Mouse (Mus musculus): ENCODE results near the gene Cd79b. TPM values are rescaled to one million over a fixed set of nuclear protein-coding genes. Genes with fewer than 3 reads are reported as not detected.

Cd79b gene
- polyA plus RNA-seq, 1 experiment from 2014 or later = 3.7 TPM

Other genes starting within 250 kb of the Cd79b start
- 9.8 and 11.5 TPM in 2 replicates for gene Taco1, start 248.7 kb downstream of the Cd79b start, polyA plus RNA-seq (2015; fragmentation: Nextera tagmentation; extraction: Ambion mirVana)
- 18.0 and 19.5 TPM in 2 replicates for gene Map3k3, start 230.1 kb downstream of the Cd79b start, polyA plus RNA-seq (2015; fragmentation: Nextera tagmentation; extraction: Ambion mirVana)
- gene Gm10840, start 153.9 kb downstream of the Cd79b start, polyA plus RNA-seq (2015; fragmentation: Nextera tagmentation; extraction: Ambion mirVana) = not detected in 2 replicates
- 117 and 136 TPM in 2 replicates for gene Limd2, start 153.9 kb downstream of the Cd79b start, polyA plus RNA-seq (2015; fragmentation: Nextera tagmentation; extraction: Ambion mirVana)
- 16.7 and 18.6 TPM in 2 replicates for gene Strada, start 112.6 kb downstream of the Cd79b start, polyA plus RNA-seq (2015; fragmentation: Nextera tagmentation; extraction: Ambion mirVana)
- 92.1 and 95.0 TPM in 2 replicates for gene Ccdc47, start 98.4 kb downstream of the Cd79b start, polyA plus RNA-seq (2015; fragmentation: Nextera tagmentation; extraction: Ambion mirVana)
- gene Ddx42, start 97.8 kb downstream of the Cd79b start, polyA plus RNA-seq (2015; fragmentation: Nextera tagmentation; extraction: Ambion mirVana) = 58.1 and 66.2 TPM in 2 replicates
- 49.7 and 56.5 TPM in 2 replicates for gene Ftsj3, start 58.7 kb downstream of the Cd79b start, polyA plus RNA-seq (2015; fragmentation: Nextera tagmentation; extraction: Ambion mirVana)
- gene Psmc5, start 58.6 kb downstream of the Cd79b start, polyA plus RNA-seq (2015; fragmentation: Nextera tagmentation; extraction: Ambion mirVana) = 242 and 266 TPM in 2 replicates
- 70.2 and 78.3 TPM in 2 replicates for gene Smarcd2, start 41.8 kb downstream of the Cd79b start, polyA plus RNA-seq (2015; fragmentation: Nextera tagmentation; extraction: Ambion mirVana)
- 0.27 and 0.28 TPM in 2 replicates for gene Tcam1, start 38.1 kb downstream of the Cd79b start, polyA plus RNA-seq (2015; fragmentation: Nextera tagmentation; extraction: Ambion mirVana)
- not detected in 2 replicates for gene Gh, start 12.9 kb downstream of the Cd79b start, polyA plus RNA-seq (2015; fragmentation: Nextera tagmentation; extraction: Ambion mirVana)
- gene Scn4a, start 38.5 kb upstream of the Cd79b start, polyA plus RNA-seq (2015; fragmentation: Nextera tagmentation; extraction: Ambion mirVana) = 0.03 and 0.05 TPM in 2 replicates
- 0.31 and 0.66 TPM in 2 replicates for gene Prr29, start 50.7 kb upstream of the Cd79b start, polyA plus RNA-seq (2015; fragmentation: Nextera tagmentation; extraction: Ambion mirVana)
- gene Icam2, start 73.3 kb upstream of the Cd79b start, polyA plus RNA-seq (2015; fragmentation: Nextera tagmentation; extraction: Ambion mirVana) = 35.3 and 38.5 TPM in 2 replicates
- 7.5 and 9.4 TPM in 2 replicates for gene Ern1, start 173.1 kb upstream of the Cd79b start, polyA plus RNA-seq (2015; fragmentation: Nextera tagmentation; extraction: Ambion mirVana)